Mouse (Mus musculus): Measurements from ENCODE around the gene Aoc3. TPM values are rescaled to one million over a fixed set of nuclear protein-coding genes. Genes with fewer than 3 reads are reported as not detected.

The Aoc3 gene
- total RNA-seq (2023) = 0.68 TPM

GRCm38 (mm10) chr11:101330371-101330924 is at the start of gene Aoc3:
Gene Aoc3 (plus strand): TSS chr11:101330605.

GRCm38 (mm10) chr11:101302004-101302798 is 28.2 kb upstream of the Aoc3 start, which contains the start of gene Becn1:
Gene Becn1 (minus strand): TSS chr11:101302286.

GRCm38 (mm10) chr11:101315665-101316500 is 14.5 kb upstream of the Aoc3 start, which contains the start of gene Psme3:
Gene Psme3 (plus strand): TSS chr11:101316213.

GRCm38 (mm10) chr11:101324763-101325162 is 5.6 kb upstream of the Aoc3 start, which contains the start of gene Aoc2:
Gene Aoc2 (plus strand): TSS chr11:101325063.

GRCm38 (mm10) chr11:101367326-101367935 is 37.0 kb downstream of the Aoc3 start, which contains the start of gene G6pc:
Gene G6pc (plus strand): TSS chr11:101367561.

Other genes with a start within 250 kb of the Aoc3 start
- 11.5 TPM for gene Coasy, start 248.0 kb upstream of the Aoc3 start, total RNA-seq (2023)
- 47.4 TPM for gene Mlx, start 243.3 kb upstream of the Aoc3 start, total RNA-seq (2023)
- gene Psmc3ip, start 235.2 kb upstream of the Aoc3 start, total RNA-seq (2023) = 3.9 TPM
- gene Retreg3, start 210.7 kb upstream of the Aoc3 start, total RNA-seq (2023) = 86.7 TPM
- 15.4 TPM for gene Tubg1, start 210.7 kb upstream of the Aoc3 start, total RNA-seq (2023)
- gene Tubg2, start 174.7 kb upstream of the Aoc3 start, total RNA-seq (2023) = 0.98 TPM
- gene Cntnap1, start 160.1 kb upstream of the Aoc3 start, total RNA-seq (2023) = 0.38 TPM
- gene Plekhh3, start 159.3 kb upstream of the Aoc3 start, total RNA-seq (2023) = 0.56 TPM
- not detected for gene Ccr10, start 155.2 kb upstream of the Aoc3 start, total RNA-seq (2023)
- 91.5 TPM for gene Ezh1, start 104.1 kb upstream of the Aoc3 start, total RNA-seq (2023)
- gene Ramp2, start 84.6 kb upstream of the Aoc3 start, total RNA-seq (2023) = 0.92 TPM
- gene Vps25, start 76.9 kb upstream of the Aoc3 start, total RNA-seq (2023) = 65.9 TPM
- gene Wnk4, start 70.0 kb upstream of the Aoc3 start, total RNA-seq (2023) = 2.5 TPM
- not detected for gene Cntd1, start 51.6 kb upstream of the Aoc3 start, total RNA-seq (2023)
- 26.4 TPM for gene Coa3, start 51.5 kb upstream of the Aoc3 start, total RNA-seq (2023)
- 187 TPM for gene Becn1, start 28.3 kb upstream of the Aoc3 start, total RNA-seq (2023)
- gene Psme3, start 14.4 kb upstream of the Aoc3 start, total RNA-seq (2023) = 128 TPM
- 22.4 TPM for gene Aoc2, start 5.5 kb upstream of the Aoc3 start, total RNA-seq (2023)
- not detected for gene G6pc, start 37.0 kb downstream of the Aoc3 start, total RNA-seq (2023)
- 21.6 TPM for gene Aarsd1, start 87.0 kb downstream of the Aoc3 start, total RNA-seq (2023)
- 3.0 TPM for gene Gm27029, start 94.2 kb downstream of the Aoc3 start, total RNA-seq (2023)
- 22.3 TPM for gene Rundc1, start 94.5 kb downstream of the Aoc3 start, total RNA-seq (2023)
- 5.2 TPM for gene Ptges3l, start 94.7 kb downstream of the Aoc3 start, total RNA-seq (2023)
- 120 TPM for gene Rpl27, start 111.7 kb downstream of the Aoc3 start, total RNA-seq (2023)
- 71.2 TPM for gene Ifi35, start 117.8 kb downstream of the Aoc3 start, total RNA-seq (2023)
- gene Rnd2, start 134.4 kb downstream of the Aoc3 start, total RNA-seq (2023) = 1.2 TPM
- gene Vat1, start 135.6 kb downstream of the Aoc3 start, total RNA-seq (2023) = 8.6 TPM
- gene Brca1, start 221.3 kb downstream of the Aoc3 start, total RNA-seq (2023) = 2.2 TPM
- 127 TPM for gene Nbr1, start 221.5 kb downstream of the Aoc3 start, total RNA-seq (2023)

All from CD4-positive naive resting alpha-beta T cell, adult 57 days (primary cell).